Mouse (Mus musculus): ENCODE data around the gene Nfia.

- no peak for TF ChIP-seq POLR2A (IDR thresholded peaks at IDR 0.05; ENCODE audit: insufficient read depth, low read length)
- TF ChIP-seq CTCF (IDR thresholded peaks at IDR 0.05; ENCODE audit: low read depth, low read length) = no peak
Observed at GRCm38 (mm10) chr4:97844899-97845298, 72.4 kb downstream of the Nfia start.
